Mouse (Mus musculus) layer of hippocampus, adult 9-11 months (tissue): ENCODE results near the gene Higd1c.
"Not testable (repeated sequence)": the region's sequence is repeated elsewhere in the genome, so short reads cannot be mapped to it uniquely, and the experiment has no call there.

Source experiments
- DNase-seq: peaks from one replicate; pipeline ENCODE4 v3.0.0; 2022

Gene Higd1c

DNA sequence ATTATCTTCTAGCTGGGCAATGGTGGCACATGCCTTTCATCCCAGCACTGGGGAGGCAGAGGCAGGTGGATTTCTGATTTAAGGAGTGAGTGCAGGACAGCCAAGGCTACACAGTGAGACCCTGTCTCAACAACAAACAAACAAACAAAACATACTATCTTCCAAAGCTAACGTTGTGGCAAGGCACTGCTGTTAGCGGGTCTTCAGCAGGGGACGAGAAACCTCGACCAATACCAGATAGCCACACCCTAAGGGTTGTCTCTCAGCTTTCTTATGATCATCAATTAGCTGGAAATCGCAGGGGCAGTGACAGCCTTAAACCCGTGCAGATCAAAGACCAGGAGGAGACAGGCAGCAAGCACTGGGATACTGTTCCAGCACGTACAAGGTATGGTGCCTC, at the start of gene Higd1c:
Gene Higd1c (plus strand): TSS at position 301 of the 400 bp plus-strand sequence.
- DNase-seq: no peak

- DNase-seq: not testable (repeated sequence)
Measured at GRCm38 (mm10) chr15:100318014-100318671, 46.2 kb upstream of the Higd1c start.

DNA sequence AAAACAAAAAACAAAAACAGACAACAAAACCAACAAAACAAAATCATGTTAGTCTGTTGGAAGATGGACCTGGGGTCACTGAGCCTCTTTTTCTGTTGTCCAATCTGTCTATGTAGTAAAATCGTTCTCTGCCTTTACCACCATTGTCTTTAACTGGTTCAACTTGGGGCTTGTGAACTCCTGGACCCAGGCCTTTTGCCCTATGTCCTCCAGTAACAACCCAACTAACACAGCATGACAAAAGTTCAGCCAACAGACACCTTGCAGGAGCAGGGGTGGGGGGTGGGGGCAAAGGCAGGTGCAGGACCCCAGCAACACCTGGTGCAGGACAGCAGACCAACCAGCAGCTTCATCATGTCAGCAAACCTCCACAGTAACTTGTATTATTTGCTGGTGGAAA, 44.5 kb upstream of the Higd1c start:
- DNase-seq: no peak

GRCm38 (mm10) chr15:100320295-100320905, 43.9 kb upstream of the Higd1c start:
- no peak for DNase-seq

- no peak for DNase-seq
Measured at GRCm38 (mm10) chr15:100321134-100321533, 43.2 kb upstream of the Higd1c start.

- no peak for DNase-seq
Measured at GRCm38 (mm10) chr15:100324021-100324591, 40.2 kb upstream of the Higd1c start.

DNA sequence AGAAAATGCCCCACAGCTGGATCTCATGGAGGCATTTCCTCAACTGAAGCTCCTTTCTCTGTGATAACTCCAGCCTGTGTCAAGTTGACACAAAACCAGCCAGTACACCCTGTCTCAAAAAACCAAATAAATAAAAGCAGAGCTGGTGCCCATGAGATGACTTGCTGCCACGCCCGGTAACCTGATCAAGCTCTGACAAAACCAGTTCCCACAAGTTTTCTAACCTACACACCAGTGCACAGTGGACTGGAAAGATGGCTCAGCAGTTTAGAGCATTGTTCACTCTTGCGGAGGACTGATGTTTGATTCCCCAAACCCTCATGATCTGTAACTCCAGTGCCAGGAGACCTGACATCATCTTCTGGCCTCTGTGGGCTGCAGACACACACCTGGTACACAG, 39.1 kb upstream of the Higd1c start:
- no peak for DNase-seq

DNA sequence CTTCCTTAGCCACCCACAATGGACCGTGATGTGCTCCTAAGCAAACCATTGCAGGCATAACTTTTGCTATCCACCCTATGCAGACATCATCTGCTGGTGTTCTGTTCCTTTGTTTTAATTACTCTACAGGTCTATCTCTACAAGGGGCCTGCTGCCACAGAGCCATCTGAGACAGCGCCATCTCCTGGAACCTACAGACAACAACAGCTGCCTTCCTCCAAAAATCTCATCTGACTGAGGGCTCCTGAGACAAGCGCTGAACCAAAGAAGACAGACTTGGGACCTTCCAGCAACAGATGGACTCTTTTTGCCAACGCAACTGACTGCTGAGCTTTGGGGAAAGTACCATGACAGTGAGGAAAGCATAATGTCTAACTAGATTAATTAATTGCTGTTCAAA, 36.3 kb upstream of the Higd1c start:
- not testable (repeated sequence) for DNase-seq

GRCm38 (mm10) chr15:100329336-100329735, 35.0 kb upstream of the Higd1c start:
- not testable (repeated sequence) for DNase-seq

- DNase-seq: no peak
Measured at GRCm38 (mm10) chr15:100330739-100331138, 33.6 kb upstream of the Higd1c start.

DNA sequence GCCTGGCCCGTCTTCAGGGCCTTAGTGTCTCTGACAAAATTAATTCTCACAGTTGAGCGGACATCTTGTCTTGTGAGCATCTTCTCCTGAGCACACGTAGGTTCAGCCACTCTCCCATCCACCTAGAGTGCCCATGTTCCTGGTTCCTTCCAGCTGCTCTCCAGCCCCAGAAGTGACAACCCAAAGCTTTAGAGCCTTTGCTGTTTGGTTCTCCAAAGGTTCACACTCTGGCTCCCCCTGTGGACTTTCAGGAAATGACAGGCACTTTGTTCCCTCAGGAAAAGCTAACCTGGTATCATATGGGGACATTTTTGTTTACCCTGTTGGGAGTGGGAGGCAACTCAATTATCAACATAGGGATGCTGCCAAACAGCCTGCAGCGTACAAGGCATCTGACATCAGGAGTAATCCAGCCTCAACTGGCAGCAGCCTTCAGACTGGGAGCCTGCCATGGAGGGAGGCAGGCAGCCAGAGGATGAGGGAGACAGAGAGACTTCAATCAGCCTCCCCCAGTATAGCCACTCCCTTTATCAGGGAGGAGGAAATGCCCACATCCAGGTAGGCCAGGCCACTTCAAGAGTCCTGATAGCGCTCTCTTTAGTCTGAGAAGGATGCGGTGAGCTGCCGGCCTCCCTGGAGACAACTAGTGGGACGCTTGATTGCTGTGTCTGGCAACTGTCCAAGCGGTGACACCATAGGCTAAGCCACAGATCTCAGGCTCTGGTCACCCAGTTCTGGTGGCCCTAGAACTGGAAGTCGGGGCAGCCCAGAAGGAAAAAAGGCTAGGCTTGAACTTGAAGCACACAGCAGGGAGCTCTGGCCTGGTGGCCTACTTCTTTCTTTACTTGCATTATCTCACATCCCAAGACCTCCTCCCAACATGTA, 32.0 kb upstream of the Higd1c start:
- peak; percentile 45 for DNase-seq

- no peak for DNase-seq
Measured at GRCm38 (mm10) chr15:100334629-100335028, 29.7 kb upstream of the Higd1c start, which contains the start of gene Mettl7a3. TSS of gene Mettl7a3 (plus strand) at chr15:100334929.

DNA sequence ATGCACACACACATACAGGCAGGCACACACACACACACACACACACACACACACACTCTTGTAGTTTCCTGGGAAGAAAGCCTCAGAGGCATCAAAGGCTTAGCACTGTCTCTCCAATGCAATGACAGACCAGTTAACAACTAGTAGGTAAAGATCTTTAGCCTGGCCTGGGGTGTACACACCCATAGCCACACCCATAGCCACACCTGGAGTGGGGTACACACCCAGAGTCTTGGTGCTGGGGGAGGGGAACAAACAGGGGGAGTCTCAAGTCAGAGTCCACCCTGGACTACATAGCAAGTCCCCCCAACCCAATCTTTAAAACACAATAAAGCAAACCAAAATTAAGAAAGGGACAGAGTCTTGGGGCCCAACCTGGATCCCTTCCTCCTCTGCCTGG, 27.0 kb upstream of the Higd1c start:
- DNase-seq: not testable (repeated sequence)

DNA sequence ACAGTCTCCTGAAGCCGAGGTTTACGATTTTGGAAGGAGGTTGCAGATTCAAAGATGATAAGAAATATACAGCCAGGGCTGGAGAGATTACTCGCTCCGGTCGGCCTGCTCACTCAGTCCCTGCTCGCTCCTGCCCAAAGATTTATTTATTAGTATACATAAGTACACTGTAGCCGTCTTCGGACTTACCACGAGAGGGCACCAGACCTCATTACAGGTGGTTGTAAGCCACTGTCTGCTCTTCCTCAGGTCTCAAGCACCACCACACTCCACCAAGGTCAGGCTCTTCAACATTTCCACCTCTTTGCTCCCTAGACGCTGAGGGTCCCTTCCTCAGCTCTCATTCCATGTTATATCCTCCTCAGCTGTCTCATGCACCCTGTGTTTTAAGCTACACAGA, 26.5 kb upstream of the Higd1c start:
- peak; percentile 34 for DNase-seq

- not testable (repeated sequence) for DNase-seq
Measured at GRCm38 (mm10) chr15:100341314-100341980, 22.9 kb upstream of the Higd1c start.

DNA sequence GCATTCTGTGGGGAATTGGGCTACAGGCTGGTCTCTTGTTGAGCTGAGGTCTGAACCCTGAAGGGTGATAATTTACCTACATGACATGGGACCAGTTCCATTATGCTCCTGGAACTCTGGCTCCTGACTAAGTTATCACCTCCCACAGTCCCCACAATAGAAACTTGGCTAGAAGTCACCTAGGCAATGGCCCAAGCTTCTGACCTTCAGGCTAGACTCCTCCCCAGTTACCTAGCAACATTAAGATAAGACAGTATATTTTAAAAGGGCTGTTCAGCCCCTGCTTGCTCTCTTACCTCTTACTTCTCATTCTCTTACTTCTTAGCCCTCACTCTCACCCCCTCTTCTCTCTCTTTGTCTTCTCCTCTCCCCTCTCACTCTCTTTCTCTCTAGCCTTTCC, 18.9 kb upstream of the Higd1c start:
- no peak for DNase-seq

GRCm38 (mm10) chr15:100346761-100347160, 17.6 kb upstream of the Higd1c start:
- DNase-seq: no peak

DNA sequence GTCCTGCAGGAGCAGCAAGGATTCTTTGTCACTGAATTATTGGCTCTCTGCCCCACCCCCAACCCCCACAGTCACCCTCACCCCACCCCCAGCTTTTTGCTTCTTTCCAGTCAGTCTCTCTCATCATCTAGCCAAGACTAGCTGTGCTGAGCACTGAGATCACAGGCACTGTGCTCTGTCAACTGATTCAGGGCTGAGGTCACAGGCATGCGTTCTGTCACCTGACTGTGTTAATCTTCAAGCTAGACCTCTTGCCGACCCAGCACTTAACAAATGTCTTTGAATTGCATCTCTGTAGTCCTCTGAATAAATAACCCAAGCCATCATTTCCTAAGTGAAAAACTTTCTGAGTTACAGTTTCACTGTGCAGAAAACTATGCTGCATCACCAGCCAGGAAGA, 14.8 kb upstream of the Higd1c start:
- no peak for DNase-seq

DNA sequence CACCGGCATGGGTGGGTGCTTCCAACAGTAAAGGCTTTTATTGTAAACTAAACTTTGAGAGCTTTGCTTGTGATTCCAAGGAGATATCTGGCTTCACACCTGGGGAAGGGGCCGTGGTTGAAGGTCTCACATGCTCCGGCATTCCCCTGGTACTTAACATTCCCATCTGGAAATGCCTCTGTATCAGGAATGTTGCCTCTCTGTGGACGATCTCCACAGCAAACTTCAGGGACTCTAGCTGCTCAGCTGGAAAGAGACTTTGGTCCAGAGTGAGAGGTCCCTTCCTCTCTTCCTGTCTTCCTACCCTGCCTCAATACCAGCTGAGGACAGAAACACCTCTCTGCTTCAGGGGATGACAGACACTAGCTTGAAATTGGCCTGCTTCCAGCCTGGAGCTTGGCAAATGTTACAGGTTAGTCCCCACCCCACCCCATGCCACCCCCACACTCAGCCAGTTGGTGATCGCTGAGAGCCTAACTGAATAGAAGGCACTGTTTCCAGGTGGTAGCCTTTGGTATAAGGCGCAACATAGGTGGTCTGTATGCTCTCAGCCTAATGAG, 12.8 kb upstream of the Higd1c start:
- no peak for DNase-seq

DNA sequence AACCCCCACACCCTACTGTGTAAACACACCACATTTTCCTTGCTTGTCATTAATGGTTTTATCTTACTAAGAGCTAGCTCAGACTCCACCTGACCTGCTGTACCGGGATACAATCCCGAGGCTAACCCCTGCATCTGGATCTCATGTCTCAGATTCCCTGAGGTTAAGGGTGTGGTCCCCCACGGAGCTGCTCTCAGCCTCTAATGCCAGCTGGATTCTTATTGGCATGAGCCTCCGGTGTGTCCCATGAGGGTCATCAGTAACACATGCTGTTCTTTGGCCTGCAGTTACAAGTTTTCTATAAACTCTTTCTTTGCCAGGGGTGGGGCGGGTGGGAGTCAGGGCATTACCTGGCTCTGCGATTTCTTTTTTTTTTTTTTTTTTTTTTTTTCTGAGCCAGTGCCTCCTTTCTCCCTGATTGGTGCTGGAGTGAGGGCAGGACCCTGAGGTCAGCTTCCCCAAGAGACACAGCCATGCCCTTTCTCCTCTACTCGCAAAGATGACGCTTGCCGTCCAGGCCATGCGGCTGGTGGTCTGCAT, 11.6 kb upstream of the Higd1c start, which contains the start of the genes Methig1 and Mettl7a2:
Gene Methig1 (plus strand): TSS at position 439 of the 540 bp plus-strand sequence.
Gene Mettl7a2 (plus strand): TSS at position 490 of the 540 bp plus-strand sequence.
- DNase-seq: no peak

GRCm38 (mm10) chr15:100353399-100353798, 10.9 kb upstream of the Higd1c start:
- not testable (repeated sequence) for DNase-seq

GRCm38 (mm10) chr15:100355876-100356275, 8.5 kb upstream of the Higd1c start:
- no peak for DNase-seq
